Mouse (Mus musculus) frontal cortex, postnatal 25 days (tissue): ENCODE data around the gene Metap1.
"Not testable (repeated sequence)": the region's sequence is repeated elsewhere in the genome, so short reads cannot be mapped to it uniquely, and the experiment has no call there.

ENCODE experiments used
- DNase-seq, 2 experiments: peaks; one replicate each; pipeline ENCODE4 v3.0.0; 2022; ENCODE audit warnings: low spot score in 2 of 2

The Metap1 gene

GRCm38 (mm10) chr3:138503754-138504153, 14.4 kb upstream of the Metap1 start:
- no peak for DNase-seq

- no peak for DNase-seq
Observed at GRCm38 (mm10) chr3:138499854-138500740, 10.8 kb upstream of the Metap1 start.

- no peak for DNase-seq
Observed at GRCm38 (mm10) chr3:138498731-138499130, 9.4 kb upstream of the Metap1 start.

GRCm38 (mm10) chr3:138495166-138496145, 6.1 kb upstream of the Metap1 start:
- no peak for DNase-seq

- no peak for DNase-seq
Observed at GRCm38 (mm10) chr3:138494565-138494964, 5.2 kb upstream of the Metap1 start.

- no peak for DNase-seq
Observed at GRCm38 (mm10) chr3:138493668-138494067, 4.4 kb upstream of the Metap1 start.

- DNase-seq: no peak
Observed at GRCm38 (mm10) chr3:138490034-138490337, 671 bp upstream of the Metap1 start.

GRCm38 (mm10) chr3:138488584-138489326, 560 bp downstream of the Metap1 start:
- DNase-seq: peak in 1 of 2 experiments; percentile 9

- no peak for DNase-seq
Observed at GRCm38 (mm10) chr3:138483240-138483639, 6.1 kb downstream of the Metap1 start.

GRCm38 (mm10) chr3:138481526-138482284, 7.6 kb downstream of the Metap1 start:
- no peak for DNase-seq

- no peak for DNase-seq
Observed at GRCm38 (mm10) chr3:138479489-138479888, 9.8 kb downstream of the Metap1 start.

- no peak for DNase-seq
Observed at GRCm38 (mm10) chr3:138471066-138471465, 18.2 kb downstream of the Metap1 start.

GRCm38 (mm10) chr3:138466656-138467055, 22.7 kb downstream of the Metap1 start:
- DNase-seq: not testable (repeated sequence)

GRCm38 (mm10) chr3:138464573-138465147, 24.7 kb downstream of the Metap1 start:
- DNase-seq: no peak

- no peak for DNase-seq
Observed at GRCm38 (mm10) chr3:138463807-138464206, 25.5 kb downstream of the Metap1 start.

- no peak for DNase-seq
Observed at GRCm38 (mm10) chr3:138463137-138463536, 26.2 kb downstream of the Metap1 start.

- DNase-seq: no peak
Observed at GRCm38 (mm10) chr3:138461832-138462231, 27.5 kb downstream of the Metap1 start.

- DNase-seq: no peak
Observed at GRCm38 (mm10) chr3:138460260-138460659, 29.1 kb downstream of the Metap1 start.

- no peak for DNase-seq
Observed at GRCm38 (mm10) chr3:138458441-138458840, 30.9 kb downstream of the Metap1 start.

GRCm38 (mm10) chr3:138454711-138455435, 34.4 kb downstream of the Metap1 start:
- DNase-seq: no peak
